Mouse (Mus musculus) brain, embryonic 14.5 days (tissue): ENCODE results near the gene Gstm7.

Source experiments
- CTCF ChIP-seq: fragments of 200-500 bp; IDR thresholded peaks from 2 replicates; pipeline ENCODE4 v1.5.1; 2012; ENCODE audit warnings: inconsistent platforms, mild to moderate bottlenecking, moderate library complexity, borderline replicate concordance; ENCODE audit not compliant: insufficient read depth, insufficient read length; ENCODE audit errors: extremely low read depth
- POLR2A ChIP-seq: fragments of 200-500 bp; IDR thresholded peaks from 2 replicates; pipeline ENCODE4 v1.6.1; 2012; ENCODE audit warnings: mild to moderate bottlenecking, inconsistent platforms, borderline replicate concordance; ENCODE audit not compliant: poor library complexity, insufficient read depth, insufficient read length, severe bottlenecking; ENCODE audit errors: extremely low read depth

DNA sequence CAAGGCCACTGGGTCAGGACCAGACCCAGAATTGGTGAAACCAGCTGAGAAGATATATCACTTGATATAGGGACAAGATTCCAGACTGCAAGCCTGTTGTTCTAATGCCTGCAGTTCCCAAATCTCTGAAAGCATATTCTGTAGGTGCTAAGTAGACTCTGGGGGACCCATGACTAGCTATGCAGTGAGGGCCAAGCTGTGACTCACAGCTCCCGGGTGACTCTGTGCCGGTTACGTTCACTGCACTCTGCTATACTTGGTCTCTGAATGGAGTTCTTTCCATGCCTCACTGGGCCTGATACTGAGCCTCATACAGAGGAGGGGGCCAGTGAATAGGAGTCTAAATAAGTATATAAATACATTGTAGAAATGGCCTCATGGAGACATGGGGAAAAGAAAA lies 3.8 kb downstream of the Gstm7 start:
- TF ChIP-seq CTCF (no peak), POLR2A (no peak)
